Mouse (Mus musculus) CH12.LX (cell line): ENCODE data around the gene Atp2b2.

Experiments
- CTCF ChIP-seq, 2 experiments: IDR thresholded peaks in 1 of 2; conservative IDR thresholded peaks in 1 of 2; 2 replicates each; pipeline ENCODE4 v1.5.1; 2011 to 2012; ENCODE audit warnings: low read depth in 2 of 2, low read length in 2 of 2, improper control_type of control experiment in 1 of 2, inconsistent platforms in 1 of 2, mild to moderate bottlenecking in 1 of 2, moderate library complexity in 1 of 2
- NRF1 ChIP-seq: IDR thresholded peaks from 2 replicates; pipeline ENCODE4 v1.6.1; 2014; ENCODE audit warnings: low read depth, mild to moderate bottlenecking, inconsistent platforms, low read length, improper control_type of control experiment, moderate library complexity

DNA sequence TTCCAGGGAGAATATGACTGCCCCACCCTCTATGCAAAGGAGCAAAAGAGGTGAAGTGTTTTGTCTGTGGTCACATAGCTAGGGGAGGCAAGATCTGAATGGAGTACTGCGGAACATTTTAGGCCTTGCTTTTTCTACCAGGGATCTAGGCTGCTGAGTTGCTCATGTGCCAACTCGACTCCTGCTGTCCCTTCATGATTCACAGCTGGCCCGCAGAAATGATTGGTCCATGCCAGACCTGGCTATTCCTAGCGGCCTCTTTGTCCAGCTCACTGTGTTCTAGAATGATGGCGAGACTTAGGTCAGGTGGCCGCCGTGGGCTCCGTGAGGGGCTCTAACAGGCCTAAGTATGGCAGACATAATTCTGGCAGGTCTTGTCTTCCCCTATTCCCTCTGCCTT lies 103.0 kb downstream of the Atp2b2 start:
- TF ChIP-seq NRF1 (no peak), CTCF (conservative IDR thresholded peaks at IDR 0.05 in 1 of 2, IDR thresholded peaks at IDR 0.05 in 1 of 2; ENCODE audit: low read depth in 2 of 2, low read length in 2 of 2) (no peak)
